Mouse (Mus musculus) ES-E14 (cell line): ENCODE data around the gene Gls2. TPM values are rescaled to one million over a fixed set of nuclear protein-coding genes. Genes with fewer than 3 reads are reported as not detected.

Source experiments
- DNase-seq: peaks from one replicate; pipeline ENCODE4 v3.0.0-alpha.2; 2013; ENCODE audit warnings: low read depth, low spot score
- H3K27ac ChIP-seq: 2 replicates; pipeline ENCODE4 v1.5.1; 2012; ENCODE audit warnings: low read depth, mild to moderate bottlenecking, low read length, moderate library complexity, mixed read lengths; ENCODE audit not compliant: poor library complexity, insufficient read depth, severe bottlenecking
- H3K36me3 ChIP-seq: 2 replicates; pipeline ENCODE4 v1.6.1; 2012; ENCODE audit warnings: mild to moderate bottlenecking, low read length, moderate library complexity, mixed read lengths; ENCODE audit not compliant: control insufficient read depth, poor library complexity, insufficient read depth, severe bottlenecking
- H3K4me1 ChIP-seq, 2 experiments: fragments of 150-350 bp in 1 of 2; sonication (generic) in 1 of 2; 2 replicates each; pipeline ENCODE4 v1.6.1; 2012; ENCODE audit warnings: low read length in 2 of 2, mild to moderate bottlenecking in 1 of 2, mixed read lengths in 1 of 2; ENCODE audit not compliant: control insufficient read depth in 2 of 2, insufficient read depth in 2 of 2, poor library complexity in 1 of 2
- H3K4me3 ChIP-seq, 2 experiments: fragments of 150-350 bp in 1 of 2; sonication (generic) in 1 of 2; 2 replicates each; pipeline ENCODE4 v1.5.1; 2012; ENCODE audit warnings: low read length in 2 of 2, low read depth in 1 of 2, mild to moderate bottlenecking in 1 of 2, mixed read lengths in 1 of 2; ENCODE audit not compliant: insufficient read depth in 1 of 2, poor library complexity in 1 of 2, severe bottlenecking in 1 of 2
- H3K9ac ChIP-seq: 2 replicates; pipeline ENCODE4 v1.6.1; 2012; ENCODE audit warnings: low read depth, mild to moderate bottlenecking, low read length, mixed read lengths; ENCODE audit not compliant: poor library complexity, insufficient read depth, severe bottlenecking
- H3K9me3 ChIP-seq: fragments of 150-350 bp; sonication (generic); 2 replicates; pipeline ENCODE4 v1.6.1; 2012; ENCODE audit warnings: low read depth, mild to moderate bottlenecking, low read length; ENCODE audit not compliant: control insufficient read depth, insufficient read depth
- CHD2 ChIP-seq: IDR thresholded peaks from 2 replicates; pipeline ENCODE4 v1.6.1; 2014; ENCODE audit warnings: mild to moderate bottlenecking, low read depth, low read length, inconsistent platforms
- HCFC1 ChIP-seq: IDR thresholded peaks from 2 replicates; pipeline ENCODE4 v1.6.1; 2012; ENCODE audit warnings: low read length, inconsistent platforms, borderline replicate concordance; ENCODE audit not compliant: insufficient read depth
- MAFK ChIP-seq: IDR thresholded peaks from 2 replicates; pipeline ENCODE4 v1.6.1; 2014; ENCODE audit warnings: mild to moderate bottlenecking, low read depth, low read length, inconsistent platforms; ENCODE audit not compliant: insufficient read depth
- ZC3H11A ChIP-seq: IDR thresholded peaks from 2 replicates; pipeline ENCODE4 v1.6.1; 2012; ENCODE audit warnings: low read depth, mild to moderate bottlenecking, inconsistent platforms, low read length, borderline replicate concordance
- ZNF384 ChIP-seq: IDR thresholded peaks from 2 replicates; pipeline ENCODE4 v1.6.1; 2012; ENCODE audit warnings: low read depth, low read length, inconsistent platforms
- in situ Hi-C, 2 experiments: fragments of 600-800 bp; cut with MboI; formaldehyde crosslinking; loops; one replicate each; pipeline ENCODE4 v1.15.1; 2025; ENCODE audit warnings: low sequenced_read_pairs in 2 of 2, inconsistent platforms in 1 of 2; ENCODE audit not compliant: unreplicated experiment in 2 of 2
- total RNA-seq: library from RNA; depleted of rRNA; stranded (reverse); fragments of 300-350 nt; gene quantifications from 2 replicates; pipeline ENCODE4 v1.2.3, GENCODE M21; 2012

Gls2 gene
- total RNA-seq, 1 experiment: 21.9 TPM

DNA sequence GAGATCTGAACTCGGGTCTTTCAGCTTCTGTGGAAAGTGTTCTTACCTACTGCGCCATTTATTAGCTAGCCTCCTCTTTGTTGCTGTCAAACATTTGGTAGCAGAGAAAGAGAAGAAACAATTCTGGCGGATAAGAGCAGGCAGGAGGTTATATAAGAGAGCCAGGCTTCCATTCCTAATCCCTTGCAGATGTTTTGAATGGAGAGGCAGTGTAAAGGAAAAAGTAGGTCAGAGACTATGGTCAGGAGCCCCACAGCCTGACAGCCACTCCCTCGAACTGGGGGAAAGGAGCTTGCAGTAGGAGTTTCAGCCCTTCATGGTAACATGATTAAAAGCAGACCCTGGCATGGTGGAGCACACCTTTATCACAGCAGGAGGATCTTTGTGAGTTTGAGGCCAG, 42.1 kb downstream of the Gls2 start:
- in situ Hi-C loops: no loop called here
- TF ChIP-seq CHD2 (no peak), MAFK (no peak), ZNF384 (no peak), HCFC1 (no peak), ZC3H11A (no peak)
- H3K9ac ChIP-seq: no peak overlapping the region
- H3K4me3 ChIP-seq: no peak overlapping the region
- no peak for DNase-seq
- H3K9me3 ChIP-seq: no peaks in the 10 kb centered on the region
- no peak overlapping the region for H3K27ac ChIP-seq
- H3K4me1 ChIP-seq: peaks cover 0 to 19% of the 10 kb centered on the region in 2 experiments; a peak in 2 of 4 replicates
- H3K36me3 ChIP-seq: peaks cover 24% of the 10 kb centered on the region

DNA sequence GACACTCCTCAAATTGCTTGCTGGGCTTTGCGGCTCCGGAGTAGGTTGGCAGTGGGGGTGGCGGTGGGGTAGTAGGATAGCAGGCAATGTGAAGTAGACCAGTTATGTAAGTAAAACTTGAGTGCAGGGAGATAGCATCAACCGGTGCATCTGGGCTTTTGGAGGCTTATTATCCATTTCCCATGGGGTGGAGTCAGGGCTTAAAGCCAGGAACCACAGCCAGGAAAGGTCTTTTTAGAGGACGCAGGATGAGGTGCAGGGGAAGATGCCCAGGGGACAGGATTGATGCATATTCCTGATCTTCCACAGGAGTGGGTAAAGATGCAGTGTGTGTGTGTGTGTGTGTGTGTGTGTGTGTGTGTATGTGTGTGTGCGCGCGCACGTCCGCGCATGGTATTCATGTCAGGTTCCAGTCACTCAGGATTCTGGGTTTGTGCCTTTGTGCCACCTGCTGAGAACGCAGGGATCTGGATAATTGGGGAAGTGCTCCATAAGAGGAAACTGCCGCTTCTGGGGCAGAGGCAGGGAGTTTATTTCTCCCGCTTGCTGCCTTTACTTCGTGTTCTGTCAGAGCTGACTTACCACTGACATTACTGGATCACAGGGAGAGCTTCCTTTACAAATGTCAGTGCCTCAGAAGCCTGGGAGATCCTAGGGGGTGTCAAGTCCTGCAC, 43.7 kb downstream of the Gls2 start:
- no peak for DNase-seq
- peaks cover 34% of the 10 kb centered on the region for H3K36me3 ChIP-seq
- H3K4me3 ChIP-seq: no peak overlapping the region
- no peak overlapping the region for H3K9ac ChIP-seq
- no peak overlapping the region for H3K27ac ChIP-seq
- peaks cover 0 to 19% of the 10 kb centered on the region in 2 experiments; a peak in 1 of 4 replicates for H3K4me1 ChIP-seq
- no peak for TF ChIP-seq HCFC1
- no peak for TF ChIP-seq ZC3H11A
- TF ChIP-seq MAFK: no peak
- TF ChIP-seq CHD2: no peak
- H3K9me3 ChIP-seq: no peaks in the 10 kb centered on the region
- in situ Hi-C loops: no loop called here

DNA sequence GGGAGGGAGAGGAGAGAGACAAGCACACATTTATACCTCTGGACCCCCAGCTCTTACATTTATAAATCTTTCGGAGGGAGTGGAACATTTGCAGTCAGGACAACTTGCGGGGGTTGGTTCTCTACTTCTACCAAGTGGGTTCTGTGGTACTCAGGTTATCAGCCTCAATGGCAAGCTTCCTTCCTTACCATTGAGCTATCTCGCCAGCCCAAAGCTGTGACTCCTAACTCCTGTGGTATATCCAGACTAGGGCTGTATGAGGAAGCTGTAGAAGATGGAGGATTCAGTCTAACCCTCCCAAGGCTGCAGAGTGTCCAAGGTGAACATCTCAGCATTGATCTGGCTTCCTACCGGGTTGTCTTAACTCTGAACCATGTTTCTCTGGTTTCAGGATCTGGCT, 44.9 kb downstream of the Gls2 start:
- Histone ChIP-seq H3K9ac (no peak overlapping the region), H3K4me3 (no peak overlapping the region), H3K4me1 (peaks cover 0 to 19% of the 10 kb centered on the region in 2 experiments; a peak in 1 of 4 replicates), H3K9me3 (no peaks in the 10 kb centered on the region), H3K36me3 (peaks cover 39% of the 10 kb centered on the region), H3K27ac (no peak overlapping the region)
- in situ Hi-C loops: no loop called here
- TF ChIP-seq MAFK (no peak), ZNF384 (no peak), ZC3H11A (no peak), HCFC1 (no peak), CHD2 (no peak)
- DNase-seq: no peak

DNA sequence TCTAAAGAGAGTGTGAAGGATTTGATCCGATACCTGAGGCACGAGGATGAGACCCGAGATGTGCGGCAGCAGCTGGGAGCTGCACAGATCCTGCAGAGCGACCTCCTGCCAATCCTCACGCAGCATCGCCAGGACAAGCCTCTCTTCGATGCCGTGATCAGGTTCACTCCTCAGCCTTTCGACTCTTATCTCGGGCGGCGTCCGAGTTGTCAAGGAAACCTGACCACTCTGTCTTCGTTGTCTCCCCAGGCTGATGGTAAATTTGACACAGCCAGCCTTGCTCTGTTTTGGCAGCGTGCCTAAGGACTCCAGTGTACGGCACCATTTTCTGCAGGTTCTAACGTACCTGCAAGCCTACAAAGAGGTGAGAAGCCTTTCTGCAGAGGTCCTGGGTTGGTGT, 45.9 kb downstream of the Gls2 start:
- Histone ChIP-seq H3K4me3 (no peak overlapping the region), H3K4me1 (peaks cover 0 to 15% of the 10 kb centered on the region in 2 experiments; a peak in 1 of 4 replicates), H3K36me3 (peaks cover 41% of the 10 kb centered on the region), H3K9me3 (no peaks in the 10 kb centered on the region), H3K27ac (no peak overlapping the region), H3K9ac (no peak overlapping the region; the same call in 1 of the 2 replicates)
- in situ Hi-C loops: no loop called here
- no peak for DNase-seq
- no peak for TF ChIP-seq ZC3H11A
- no peak for TF ChIP-seq ZNF384
- TF ChIP-seq CHD2: no peak
- TF ChIP-seq HCFC1: no peak
- no peak for TF ChIP-seq MAFK

DNA sequence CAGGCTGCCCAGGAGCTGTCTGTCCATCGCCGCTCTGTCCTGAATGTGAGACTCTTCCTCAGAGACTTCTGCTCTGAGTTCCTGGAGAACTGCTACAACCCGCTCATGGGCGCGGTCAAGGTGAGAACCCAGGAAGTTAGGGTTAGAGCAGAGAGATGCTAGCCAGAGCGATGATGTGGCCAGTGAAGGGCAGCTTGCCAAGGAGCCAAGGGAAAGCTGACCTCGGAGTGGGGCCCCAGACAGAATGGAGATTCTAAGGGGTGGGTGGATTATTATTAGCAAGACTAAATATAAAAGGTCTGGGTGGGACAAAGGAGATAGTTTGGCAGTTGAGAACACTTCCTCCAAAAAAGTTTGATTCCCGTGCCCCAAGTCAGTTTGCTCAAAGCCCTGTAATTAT, 49.0 kb downstream of the Gls2 start:
- H3K9me3 ChIP-seq: no peaks in the 10 kb centered on the region
- H3K36me3 ChIP-seq: peaks cover 54% of the 10 kb centered on the region
- DNase-seq: no peak
- H3K4me1 ChIP-seq: peaks cover 0 to 11% of the 10 kb centered on the region in 2 experiments; a peak in 1 of 4 replicates
- no peak overlapping the region for H3K9ac ChIP-seq
- no peak overlapping the region for H3K27ac ChIP-seq
- in situ Hi-C loops: no loop called here
- no peak overlapping the region for H3K4me3 ChIP-seq
- TF ChIP-seq ZNF384 (no peak), ZC3H11A (no peak), HCFC1 (no peak), CHD2 (no peak), MAFK (no peak)
